Mouse (Mus musculus): Measurements from ENCODE around the gene Hist1h2bg.

Gene Hist1h2bg

GRCm38 (mm10) chr13:23620733-23621531 lies 49.7 kb downstream of the Hist1h2bg start, which contains the start of gene Hist1h2be:
Hist1h2be (minus strand) TSS chr13:23621124.
- DNase-seq (ENCODE audit: low spot score), result peak; percentile 48

All from ovary, postnatal 36 days (tissue).